Mouse (Mus musculus) B cell, adult 67 days (primary cell): ENCODE data around the gene Sema3f. TPM values are rescaled to one million over a fixed set of nuclear protein-coding genes. Genes with fewer than 3 reads are reported as not detected.

Experiments
- total RNA-seq, 2 experiments: library from RNA; stranded (reverse); gene quantifications; 4 replicates each; pipeline ENCODE4 v1.2.4; 2023

Gene Sema3f
- not detected for total RNA-seq

GRCm38 (mm10) chr9:107709697-107710483, at the start of gene Sema3f:
Sema3f (minus strand) TSS chr9:107710475.

DNA sequence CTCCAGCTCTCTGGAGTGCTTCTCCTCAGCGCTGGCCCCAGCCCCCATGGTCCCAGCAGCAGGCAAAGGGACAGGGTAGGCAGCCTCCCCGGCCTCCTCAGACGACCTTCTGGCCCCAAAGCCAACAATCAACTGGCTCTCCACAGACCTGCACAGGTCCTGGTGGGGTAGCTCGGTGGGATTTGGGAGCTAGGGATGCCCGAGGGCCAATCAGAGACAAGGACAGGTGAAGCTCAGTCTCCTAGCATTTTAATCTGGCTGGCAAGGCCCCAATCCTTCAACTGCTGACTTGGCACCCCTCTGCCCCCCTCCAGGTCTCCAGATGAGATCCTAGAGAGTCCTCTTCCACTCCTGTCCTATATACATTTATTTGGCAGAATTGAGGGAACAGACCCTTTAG, 30.8 kb downstream of the Sema3f start, which contains the start of gene Gnat1:
TSS of gene Gnat1 (minus strand) at position 212 of the 400 bp plus-strand sequence.

GRCm38 (mm10) chr9:107669480-107669945, 40.8 kb downstream of the Sema3f start, which contains the start of gene Slc38a3:
Slc38a3 (minus strand) TSS chr9:107669530.

DNA sequence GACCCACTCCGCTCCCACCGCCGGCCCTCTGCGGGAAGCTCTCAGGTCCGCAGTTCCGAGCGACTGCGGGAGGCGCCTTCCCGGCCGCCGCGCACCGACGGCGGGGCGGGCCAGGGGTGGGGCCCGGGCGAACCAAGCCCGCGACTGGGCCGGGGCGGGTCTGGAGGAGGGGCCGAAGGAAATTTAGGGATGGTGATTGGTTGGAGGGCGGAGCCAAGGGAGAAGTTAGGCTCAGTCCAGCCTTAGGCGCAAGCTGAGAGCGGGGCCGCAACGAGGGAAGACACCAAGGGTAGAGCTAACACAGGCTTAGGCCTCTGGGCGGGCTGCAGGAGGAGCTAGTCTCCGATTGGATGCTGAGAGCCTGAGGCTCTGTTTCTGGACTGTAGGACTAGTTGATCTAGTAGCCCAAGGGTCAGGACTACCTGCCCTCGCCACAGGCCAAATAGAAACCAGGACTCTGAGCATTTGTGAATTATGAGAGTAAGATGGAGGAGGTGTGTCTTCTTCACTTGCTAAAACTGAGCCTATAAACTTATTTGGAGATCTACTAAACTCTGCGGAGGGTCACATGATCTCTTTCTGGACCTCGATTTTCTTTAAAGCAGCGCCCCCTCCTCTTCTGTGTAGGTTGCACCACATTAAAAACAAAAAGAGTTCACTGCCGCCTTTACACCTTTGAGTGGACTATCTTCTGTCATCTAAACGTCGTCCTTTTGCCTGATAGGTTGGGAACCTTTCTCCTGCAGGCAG, 74.8 kb downstream of the Sema3f start, which contains the start of gene Gnai2:
TSS of gene Gnai2 (minus strand) at position 89 of the 750 bp plus-strand sequence.

Other genes with a start within 250 kb of the Sema3f start
- gene Tmem115, start 176.5 kb downstream of the Sema3f start, total RNA-seq = 10 to 100 TPM; 28.2 to 28.8 TPM
- 10 to 100 TPM; 20.0 to 20.6 TPM for gene Cyb561d2, start 168.3 kb downstream of the Sema3f start, total RNA-seq
- gene Nprl2, start 168.2 kb downstream of the Sema3f start, total RNA-seq = 10 to 100 TPM; 31.8 to 32.7 TPM
- gene Zmynd10, start 163.2 kb downstream of the Sema3f start, total RNA-seq = 1 to 10 TPM in 1 of 2 experiments, not detected in 1; 1.5 TPM
- 10 to 100 TPM; 74.6 to 79.8 TPM for gene Rassf1, start 158.9 kb downstream of the Sema3f start, total RNA-seq
- 10 to 100 TPM; 23.8 to 24.1 TPM for gene Tusc2, start 147.2 kb downstream of the Sema3f start, total RNA-seq
- gene Hyal2, start 142.5 kb downstream of the Sema3f start, total RNA-seq = 1 to 10 TPM; 3.6 to 5.8 TPM
- gene Hyal1, start 133.5 kb downstream of the Sema3f start, total RNA-seq = 1 to 10 TPM; 5.0 TPM
- 10 to 100 TPM; 14.2 to 14.4 TPM for gene Naa80, start 131.6 kb downstream of the Sema3f start, total RNA-seq
- 1 to 10 TPM; 1.3 to 1.8 TPM for gene Hyal3, start 129.7 kb downstream of the Sema3f start, total RNA-seq
- 10 to 100 TPM; 31.0 to 32.4 TPM for gene Ifrd2, start 122.8 kb downstream of the Sema3f start, total RNA-seq
- 1 to 10 TPM in 1 of 2 experiments, under 1 TPM in 1; 0.64 to 2.4 TPM for gene Sema3b, start 101.2 kb downstream of the Sema3f start, total RNA-seq
- 100 to 1,000 TPM; 627 to 649 TPM for gene Gnai2, start 75.1 kb downstream of the Sema3f start, total RNA-seq
- gene Slc38a3, start 40.9 kb downstream of the Sema3f start, total RNA-seq = not detected
- 1 to 10 TPM in 1 of 2 experiments, not detected in 1; 1.6 TPM for gene Gnat1, start 30.8 kb downstream of the Sema3f start, total RNA-seq
- 100 to 1,000 TPM; 397 to 424 TPM for gene Rbm5, start 60.5 kb upstream of the Sema3f start, total RNA-seq
- gene Rbm6, start 162.8 kb upstream of the Sema3f start, total RNA-seq = 100 to 1,000 TPM; 117 to 128 TPM
- 10 to 100 TPM; 16.1 to 21.0 TPM for gene Mon1a, start 177.7 kb upstream of the Sema3f start, total RNA-seq
- under 1 TPM in 1 of 2 experiments, not detected in 1; 0.41 TPM for gene Mst1r, start 196.4 kb upstream of the Sema3f start, total RNA-seq
- gene Actl11, start 218.0 kb upstream of the Sema3f start, total RNA-seq = not detected
- gene Camkv, start 225.2 kb upstream of the Sema3f start, total RNA-seq = not detected
- 1 to 10 TPM; 5.9 to 9.3 TPM for gene Traip, start 239.7 kb upstream of the Sema3f start, total RNA-seq